Mouse (Mus musculus): ENCODE results near the gene Prdx2.

DNA sequence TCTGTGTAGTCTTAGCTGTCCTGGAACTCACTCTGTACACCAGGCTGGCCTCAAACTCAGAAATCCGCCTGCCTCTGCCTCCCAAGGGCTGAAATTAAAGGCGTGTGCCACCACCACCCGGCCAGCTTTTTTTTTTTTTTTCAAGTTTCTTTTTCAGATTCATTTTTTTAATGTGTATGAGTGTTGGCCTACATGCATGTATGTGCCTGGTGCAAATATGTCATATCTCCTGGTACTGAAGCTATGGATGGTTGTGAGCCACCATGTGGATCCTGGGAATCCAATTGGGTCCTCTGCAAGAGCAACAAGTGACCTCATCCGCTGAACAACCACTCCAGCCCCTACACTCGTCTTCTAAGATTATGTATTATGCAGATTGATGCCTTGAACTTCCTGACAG lies 18.0 kb downstream of the Prdx2 start:
- no peak for TF ChIP-seq POLR2A (IDR thresholded peaks at IDR 0.05; ENCODE audit: insufficient read length, low read depth)
- no peak for TF ChIP-seq TCF12 (IDR thresholded peaks at IDR 0.05; ENCODE audit: insufficient read depth, poor library complexity, severe bottlenecking)
- no peak for TF ChIP-seq MAX (IDR thresholded peaks at IDR 0.05; ENCODE audit: low read depth)
- no peak for TF ChIP-seq MYOD1 (IDR thresholded peaks at IDR 0.05; ENCODE audit: control insufficient read depth in 1 of 3, insufficient read length in 2 of 3, low read depth in 2 of 3)
- no peak for TF ChIP-seq POLR2AphosphoS2 (IDR thresholded peaks at IDR 0.05; ENCODE audit: insufficient read length, low read depth)
- no peak for TF ChIP-seq MYOG (IDR thresholded peaks at IDR 0.05; ENCODE audit: control insufficient read depth in 1 of 3, insufficient read depth in 1 of 3, insufficient read length in 2 of 3, low read depth in 2 of 3)
- TF ChIP-seq USF1 (IDR thresholded peaks at IDR 0.05; ENCODE audit: low read depth) = no peak
- TF ChIP-seq REST (IDR thresholded peaks at IDR 0.05; ENCODE audit: insufficient read depth, insufficient read length) = no peak
- no peak for TF ChIP-seq CEBPB (IDR thresholded peaks at IDR 0.05; ENCODE audit: insufficient read depth, poor library complexity, severe bottlenecking)
